Mouse (Mus musculus) cerebellum, postnatal 4 days (tissue): Measurements from ENCODE around the gene Bckdk.
"Not testable (repeated sequence)": the region's sequence is repeated elsewhere in the genome, so short reads cannot be mapped to it uniquely, and the experiment has no call there.

Experiments
- DNase-seq, 2 experiments: peaks; one replicate each; pipeline ENCODE4 v3.0.0; 2022; ENCODE audit warnings: low spot score in 2 of 2, mixed read lengths in 1 of 2

Bckdk gene

DNA sequence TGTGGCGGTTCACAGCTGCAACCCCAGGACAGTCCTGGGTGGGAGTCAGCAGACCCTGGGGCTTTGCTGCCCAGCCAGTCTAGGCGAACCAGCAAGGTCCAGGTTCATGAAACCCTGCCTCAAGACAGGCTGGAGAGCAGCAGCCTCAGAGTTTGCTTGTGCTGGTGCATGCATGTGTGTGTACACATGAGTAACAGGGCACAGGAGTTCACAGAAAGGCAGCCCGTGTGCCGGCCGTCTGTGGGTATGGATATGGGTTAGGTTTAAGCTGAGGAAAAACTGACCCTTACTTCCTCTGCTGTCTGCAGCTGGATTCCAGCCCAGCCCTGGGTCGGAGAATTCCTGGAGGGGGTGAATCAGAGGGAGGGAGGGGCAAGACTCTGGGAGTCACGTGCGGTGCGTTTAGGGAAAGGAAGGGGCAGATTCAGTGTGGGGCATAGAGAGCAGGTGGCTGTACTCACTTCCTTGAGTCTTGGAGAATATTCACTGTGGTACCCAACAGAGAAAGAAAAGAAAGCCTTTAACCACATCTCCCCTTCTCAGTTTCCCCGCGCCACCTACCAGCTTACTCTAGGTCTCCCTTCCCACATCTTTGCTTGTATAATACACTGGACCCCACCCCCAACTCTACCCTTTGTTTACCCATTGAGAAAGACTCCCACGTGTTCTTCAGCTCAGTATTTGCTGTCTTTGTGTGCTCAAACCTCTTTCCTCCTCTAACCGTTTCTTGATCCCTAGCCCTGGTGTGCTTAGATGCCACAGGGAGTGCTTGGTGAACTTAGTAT lies 27.7 kb downstream of the Bckdk start:
- DNase-seq: no peak

DNA sequence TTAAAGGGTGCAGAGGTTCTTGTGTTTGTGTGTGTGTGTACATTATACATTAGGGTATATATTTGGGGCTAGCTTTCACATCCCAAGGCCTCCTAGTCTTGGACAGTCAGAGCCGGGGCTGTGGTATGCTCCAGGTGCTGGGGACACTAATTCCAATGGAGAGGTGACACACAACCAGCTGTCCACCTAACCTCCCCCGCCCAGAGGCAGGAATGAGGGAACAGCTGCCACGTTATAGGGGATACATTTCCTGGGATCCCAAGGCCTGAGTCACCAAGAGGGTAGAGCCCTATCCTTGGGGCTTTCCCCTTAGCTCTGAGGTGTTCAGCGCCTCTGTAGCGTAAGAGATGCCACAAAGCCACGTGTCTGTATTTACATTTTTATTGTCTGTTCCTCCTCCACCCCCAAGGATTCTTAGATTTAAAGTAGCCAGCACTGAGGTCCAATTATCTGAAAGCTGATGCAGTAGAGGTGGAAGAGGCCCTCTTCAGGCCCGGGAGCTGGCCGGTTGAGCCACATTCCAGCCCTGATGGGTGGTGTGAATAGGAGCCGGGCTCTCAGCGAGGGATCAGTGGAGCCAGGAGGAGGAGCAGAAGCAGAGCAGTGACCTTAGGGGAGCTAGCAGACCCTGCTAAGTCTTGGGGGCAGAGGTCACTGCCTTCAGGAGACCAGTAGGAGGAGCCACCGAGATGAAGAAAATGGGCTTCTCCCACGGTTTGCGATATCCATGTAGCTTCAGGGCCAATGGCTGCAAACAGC lies 28.6 kb downstream of the Bckdk start:
- no peak for DNase-seq

DNA sequence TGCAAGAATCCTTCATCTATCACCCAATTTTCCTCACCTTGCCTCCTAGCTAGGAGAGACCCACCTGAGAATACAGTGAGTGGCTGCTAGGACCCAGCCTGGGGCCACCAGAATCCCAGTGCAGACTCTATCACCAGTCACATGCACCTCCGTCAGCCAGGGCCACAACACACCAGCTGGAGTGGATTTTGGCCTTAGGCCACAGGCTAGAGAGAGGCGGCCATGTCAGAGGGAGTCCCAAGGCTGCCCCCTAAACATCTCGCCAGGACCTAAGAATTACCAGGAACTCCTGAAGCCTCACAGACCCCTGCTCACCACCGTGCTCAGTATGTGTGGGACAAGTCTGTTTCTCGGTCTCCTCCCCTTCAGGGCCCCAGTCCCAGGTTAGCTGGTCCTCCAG lies 30.2 kb downstream of the Bckdk start:
- no peak for DNase-seq

- DNase-seq: peak; percentile 92 to 97
These were observed 31.3 kb downstream of the Bckdk start for GRCm38 (mm10) chr7:127935028-127935722.

DNA sequence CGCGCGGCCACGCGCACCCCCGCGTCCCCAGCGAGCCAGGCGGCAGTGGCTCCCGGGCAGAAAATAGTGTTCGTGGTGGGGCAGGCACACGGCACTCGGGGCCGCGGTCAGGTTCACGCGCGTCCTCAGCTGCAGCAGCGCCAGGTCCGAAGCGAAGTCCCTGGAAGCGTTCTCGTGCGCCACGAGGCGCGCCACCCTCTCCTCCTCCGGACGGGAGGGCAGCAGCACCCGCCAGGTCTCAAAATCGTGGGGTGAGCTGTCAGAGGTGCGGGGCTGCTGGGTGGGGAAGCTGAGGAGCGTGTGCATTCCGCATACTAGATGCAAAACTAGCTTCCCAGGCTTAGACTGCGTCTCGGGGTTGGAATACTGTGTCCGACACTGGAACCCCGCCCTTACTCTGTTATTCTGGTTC lies 31.9 kb downstream of the Bckdk start:
- no peak for DNase-seq

DNA sequence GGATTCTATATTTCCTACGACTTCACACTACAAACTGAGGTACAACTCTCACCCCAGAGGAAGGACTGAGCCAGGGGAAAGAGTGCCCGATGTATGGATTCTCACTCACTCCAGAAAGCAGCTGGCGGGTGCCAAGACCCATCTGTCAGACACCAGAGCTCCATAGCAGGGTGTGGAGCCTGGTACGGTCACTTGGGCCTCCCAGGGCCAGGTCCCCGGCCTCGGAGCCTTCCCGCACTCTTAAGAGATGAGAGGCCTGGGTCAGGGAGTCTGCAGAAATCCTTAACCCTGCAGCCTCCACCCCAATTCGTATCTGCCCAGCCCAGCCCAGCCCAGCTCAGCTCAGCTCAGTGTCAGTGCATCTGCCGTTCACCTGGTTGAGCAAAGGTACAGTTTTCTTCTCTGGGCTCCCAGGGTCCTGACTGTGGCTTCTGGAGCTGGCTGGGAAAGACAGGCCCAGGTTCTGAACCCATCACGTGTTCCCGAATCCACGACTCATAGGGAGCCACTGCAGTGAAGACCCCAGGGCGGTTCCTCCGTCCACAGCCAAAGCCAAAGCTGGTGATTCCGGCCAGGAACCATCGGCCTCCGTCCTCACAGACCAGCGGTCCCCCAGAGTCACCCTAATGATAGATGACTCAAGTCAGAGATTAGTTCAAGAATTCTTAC lies 32.5 kb downstream of the Bckdk start:
- DNase-seq: no peak

DNA sequence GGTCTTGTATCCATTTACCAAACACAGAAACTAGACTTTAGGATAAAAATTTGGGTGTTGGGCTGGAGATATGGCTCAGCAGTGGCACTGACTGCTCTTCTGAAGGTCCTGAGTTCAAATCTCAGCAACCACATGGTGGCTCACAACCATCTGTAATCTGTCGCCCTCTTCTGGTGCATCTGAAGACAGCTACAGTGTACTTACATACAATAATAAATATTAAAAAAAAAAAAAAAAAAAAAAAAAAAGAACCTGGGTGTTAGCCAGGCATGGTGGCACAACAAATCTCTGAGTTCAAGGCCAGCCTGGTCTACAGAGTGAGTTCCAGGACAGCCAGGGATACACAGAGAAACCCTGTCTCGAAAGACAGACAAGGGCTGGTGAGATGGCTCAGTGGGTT lies 38.2 kb downstream of the Bckdk start:
- not testable (repeated sequence) for DNase-seq

DNA sequence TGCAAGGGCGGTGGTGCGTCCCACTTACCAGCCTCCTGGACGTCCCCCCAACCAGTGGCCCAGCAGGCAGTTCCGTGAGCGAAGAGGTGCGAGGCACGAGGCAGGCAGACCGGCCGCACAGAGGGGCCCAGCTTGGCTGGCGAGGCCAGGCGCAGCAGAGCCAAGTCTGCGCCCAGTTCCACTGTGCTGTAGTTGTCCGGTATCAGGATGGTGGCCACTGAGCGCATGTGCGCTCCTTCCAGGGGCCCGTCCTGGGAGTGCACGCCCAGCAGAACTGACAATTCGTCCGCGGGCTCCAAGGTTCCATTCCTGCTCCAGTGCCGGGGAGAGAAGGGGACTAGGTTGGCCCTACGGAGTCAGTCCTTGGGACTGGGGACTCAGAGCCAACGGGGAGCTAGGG lies 40.7 kb downstream of the Bckdk start:
- no peak for DNase-seq

DNA sequence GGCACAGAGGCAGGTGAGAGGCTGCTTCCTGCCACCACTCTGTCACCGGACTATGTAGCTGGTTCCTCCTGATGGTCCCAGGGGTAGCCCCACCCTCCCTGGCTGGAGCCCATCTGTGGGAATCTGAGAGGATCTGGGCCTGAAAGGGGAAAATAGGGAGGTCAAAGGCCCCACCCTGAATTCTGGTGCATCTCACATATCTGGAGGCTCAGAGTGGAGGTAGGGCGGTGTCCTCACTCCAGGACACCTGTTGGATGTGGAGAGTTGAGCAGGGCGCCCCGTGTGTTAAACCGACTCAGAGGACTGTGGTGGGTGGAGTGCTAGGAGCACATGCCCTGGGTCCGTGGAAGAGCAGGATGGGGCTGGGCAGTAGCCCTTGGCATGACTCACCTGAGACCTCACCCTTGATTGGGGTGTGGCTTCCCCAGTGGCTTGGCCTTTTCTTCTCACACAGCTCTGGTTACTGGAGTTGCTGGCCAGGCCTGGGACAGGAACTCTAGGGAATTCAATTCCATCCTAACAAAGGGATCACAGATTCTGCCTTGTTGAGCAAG lies 42.7 kb downstream of the Bckdk start, which contains the start of gene Prss36:
Prss36 (minus strand) TSS at position 256 of the 554 bp plus-strand sequence.
- DNase-seq: no peak

DNA sequence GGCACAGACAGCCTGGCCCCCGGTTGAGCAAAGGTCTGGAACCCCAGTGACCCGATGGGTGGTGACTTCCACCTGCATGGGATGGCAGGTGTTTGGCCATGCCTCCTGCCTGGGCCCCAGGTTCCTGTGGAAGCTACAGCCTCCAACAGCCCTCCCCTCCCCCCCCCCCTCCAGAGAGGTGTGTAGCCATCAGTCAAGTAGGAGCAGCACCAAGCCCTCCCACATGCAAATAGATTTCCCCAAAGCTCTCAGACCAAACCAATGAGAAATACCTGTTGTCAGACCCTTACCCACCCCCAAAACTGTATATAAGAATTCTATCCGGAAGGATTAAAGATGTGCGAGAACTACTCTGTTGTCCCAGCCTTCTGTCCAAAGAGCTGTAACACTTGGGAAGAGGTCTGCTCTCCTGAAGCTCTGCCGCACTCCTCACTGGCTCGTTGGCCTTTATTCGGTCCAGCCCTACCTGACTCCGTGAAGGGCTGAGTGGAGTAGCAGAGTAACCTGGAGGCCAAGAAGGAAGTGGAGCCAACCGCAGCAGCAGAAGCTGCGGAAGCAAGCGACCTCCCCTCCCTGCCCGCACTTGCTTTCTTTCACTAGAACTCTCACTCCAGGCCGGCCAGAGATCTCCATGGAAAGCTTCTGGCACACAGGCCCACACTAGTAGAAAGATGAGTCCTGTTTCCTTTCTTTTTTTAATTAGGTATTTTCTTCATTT lies 49.1 kb downstream of the Bckdk start:
- DNase-seq: no peak

DNA sequence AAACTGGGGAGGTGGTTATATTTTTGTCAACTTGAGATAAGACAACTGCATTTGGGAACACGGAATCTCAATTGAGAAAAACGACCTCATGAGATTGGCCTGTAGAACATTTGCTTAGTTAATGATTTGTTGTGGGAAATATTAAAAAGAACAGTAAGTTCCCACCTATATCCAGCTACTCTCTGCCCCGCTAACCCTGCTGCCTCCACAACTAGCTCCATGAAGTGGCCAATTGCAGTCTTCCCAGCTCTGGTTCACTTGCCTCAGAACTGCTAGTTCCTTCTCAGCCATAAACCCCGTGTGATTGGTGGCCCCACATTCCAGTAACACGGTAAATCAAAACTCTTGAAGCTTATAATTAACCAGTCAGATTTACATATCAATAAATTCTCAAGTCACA lies 55.5 kb downstream of the Bckdk start:
- DNase-seq: no peak
